In the genomic region with DNA sequence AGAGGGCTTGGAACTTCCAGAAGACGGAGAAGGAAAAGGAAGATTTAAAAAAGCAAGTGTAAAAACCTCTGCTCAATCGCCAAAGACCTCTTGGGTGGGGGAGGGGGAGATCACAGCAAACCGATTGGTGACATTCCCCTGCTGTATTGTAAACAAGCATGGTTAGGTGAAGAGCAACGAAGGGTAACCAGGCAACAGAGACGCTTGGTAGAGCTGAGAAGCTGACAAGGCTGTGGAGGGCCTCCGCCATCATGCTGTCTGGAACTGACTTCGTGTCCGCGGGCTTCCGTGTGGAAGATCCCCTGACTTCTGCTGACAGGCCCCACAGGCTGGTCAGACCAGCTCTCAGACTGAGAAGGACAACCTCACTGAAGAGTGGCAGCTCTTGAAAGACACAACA, we compare ENCODE assay signal across 10 mouse cellular contexts. TPM values are rescaled to one million over a fixed set of nuclear protein-coding genes. Genes with fewer than 3 reads are reported as not detected.
DNase-seq lines count a peak whose midpoint lies in the region; ATAC-seq lines count a peak whose summit lies in the region.
"Had no signal": no experiment of that assay in that cellular context is flagged by ENCODE, and none has a peak within 500 bp of the region (broad histone marks: within the 10 kb centered on the region; RNA-seq: fewer than 3 reads in every experiment).

No protein-coding gene starts in this region.

- no peaks in the 10 kb centered on the region for H3K9me3 ChIP-seq in embryonic facial prominence, embryonic 10.5 days
- H3K9me3 ChIP-seq in intestine, embryonic 15.5 days: no peaks in the 10 kb centered on the region
- no peaks in the 10 kb centered on the region for H3K9me3 ChIP-seq in midbrain, embryonic 13.5 days

- no peak for ATAC-seq in intestine, embryonic 15.5 days
- 0 out of 2 replicates have a peak, but pooled peaks have one; percentile 27 for ATAC-seq in midbrain, embryonic 13.5 days
- no peak for ATAC-seq in megakaryocyte-erythroid progenitor cell, adult 5-6 weeks (replicated peaks; ENCODE audit: low FRiP score, low TSS enrichment, poor library complexity, severe bottlenecking)

- H3K36me3 ChIP-seq in embryonic facial prominence, embryonic 10.5 days (replicated peaks): no peaks in the 10 kb centered on the region
- H3K36me3 ChIP-seq in intestine, embryonic 15.5 days: no peaks in the 10 kb centered on the region
- H3K36me3 ChIP-seq in midbrain, embryonic 13.5 days: no peaks in the 10 kb centered on the region

- peak overlapping the region; percentile 46; the same call in 1 of the 2 replicates for H3K4me2 ChIP-seq in intestine, embryonic 15.5 days (replicated peaks)
- peak overlapping the region; percentile 37 for H3K4me2 ChIP-seq in midbrain, embryonic 13.5 days (replicated peaks)

- H3K27ac ChIP-seq in embryonic facial prominence, embryonic 10.5 days (replicated peaks): peak overlapping the region; percentile 24; the same call in 1 of the 2 replicates
- no peak overlapping the region for H3K27ac ChIP-seq in intestine, embryonic 15.5 days
- no peak overlapping the region for H3K27ac ChIP-seq in midbrain, embryonic 13.5 days

- peaks cover 14% of the 10 kb centered on the region for H3K4me1 ChIP-seq in embryonic facial prominence, embryonic 10.5 days
- 0 out of 2 replicates have a peak, but pooled peaks cover 5% of the 10 kb centered on the region for H3K4me1 ChIP-seq in intestine, embryonic 15.5 days (replicated peaks)
- H3K4me1 ChIP-seq in midbrain, embryonic 13.5 days (replicated peaks): peaks cover 7% of the 10 kb centered on the region

- peak overlapping the region; percentile 40 for H3K4me3 ChIP-seq in embryonic facial prominence, embryonic 10.5 days
- H3K4me3 ChIP-seq in intestine, embryonic 15.5 days (replicated peaks): no peak overlapping the region
- no peak overlapping the region for H3K4me3 ChIP-seq in midbrain, embryonic 13.5 days (replicated peaks)

- no peaks in the 10 kb centered on the region for H3K27me3 ChIP-seq in embryonic facial prominence, embryonic 10.5 days (replicated peaks; ENCODE audit: low read depth, poor library complexity, severe bottlenecking)
- no peaks in the 10 kb centered on the region for H3K27me3 ChIP-seq in intestine, embryonic 15.5 days (replicated peaks)
- H3K27me3 ChIP-seq in midbrain, embryonic 13.5 days: no peaks in the 10 kb centered on the region; the same call in 1 of the 2 replicates

- H3K9ac ChIP-seq in intestine, embryonic 15.5 days: no peak overlapping the region
- H3K9ac ChIP-seq in midbrain, embryonic 13.5 days (replicated peaks): no peak overlapping the region

- peak; percentile 29 for DNase-seq in kidney, adult 11 months
- DNase-seq in kidney, adult 18-20 months: no peak
- peak; percentile 47 for DNase-seq in embryonic facial prominence, embryonic 10.5 days (ENCODE audit: low spot score)
- no peak for DNase-seq in urinary bladder, postnatal 25 days (ENCODE audit: low spot score)
- no peak for DNase-seq in natural killer cell, adult 2 months (ENCODE audit: low spot score in 2 of 2)
- DNase-seq: right cerebral cortex, postnatal 14 days had no signal

- 5% methylated on average over 10 of the region's 10 CpGs for WGBS in embryonic facial prominence, embryonic 10.5 days
- 7% methylated on average over 10 of the region's 10 CpGs for WGBS in intestine, embryonic 15.5 days
- 4% methylated on average over 10 of the region's 10 CpGs for WGBS in midbrain, embryonic 13.5 days

RNA-seq across cellular contexts. Expression of a gene that starts 8.8 kb away (rescaled TPM):
- 1.4 and 1.6 TPM in 2 replicates for polyA plus RNA-seq in embryonic facial prominence, embryonic 10.5 days (2016; fragmentation: Nextera tagmentation; extraction: Ambion mirVana)
- polyA plus RNA-seq in intestine, embryonic 15.5 days (2015; fragmentation: Nextera tagmentation; extraction: Ambion mirVana): 1.7 and 2.0 TPM in 2 replicates
- polyA plus RNA-seq in midbrain, embryonic 13.5 days (2015; fragmentation: Nextera tagmentation; extraction: Ambion mirVana): 0.43 and 0.58 TPM in 2 replicates
- total RNA-seq in megakaryocyte-erythroid progenitor cell, adult 5-6 weeks (2014; fragmentation: Nextera tagmentation): not detected in 2 replicates
- not detected in 2 replicates for total RNA-seq in megakaryocyte-erythroid progenitor cell, adult 5-6 weeks (2017)
- total RNA-seq: left cerebral cortex, adult 18-20 months had no signal

RNA-seq across cellular contexts. Expression of a gene that starts 43.0 kb away (rescaled TPM):
- polyA plus RNA-seq in embryonic facial prominence, embryonic 10.5 days (2016; fragmentation: Nextera tagmentation; extraction: Ambion mirVana): 62.5 and 68.9 TPM in 2 replicates
- 93.9 and 94.1 TPM in 2 replicates for polyA plus RNA-seq in intestine, embryonic 15.5 days (2015; fragmentation: Nextera tagmentation; extraction: Ambion mirVana)
- 115 and 123 TPM in 2 replicates for polyA plus RNA-seq in midbrain, embryonic 13.5 days (2015; fragmentation: Nextera tagmentation; extraction: Ambion mirVana)
- 76.0 and 81.6 TPM in 2 replicates for total RNA-seq in megakaryocyte-erythroid progenitor cell, adult 5-6 weeks (2014; fragmentation: Nextera tagmentation)
- 45.2 and 74.2 TPM in 2 replicates for total RNA-seq in megakaryocyte-erythroid progenitor cell, adult 5-6 weeks (2017)

Comparison
In these comparisons a context has a peak if more than half of its experiments do, and no peak if none do; other contexts are left out.
1. DNase-seq: peak in kidney, adult 11 months (single experiment) and embryonic facial prominence, embryonic 10.5 days (single experiment); none in kidney, adult 18-20 months (single experiment), urinary bladder, postnatal 25 days (single experiment) and natural killer cell, adult 2 months (0 of 2).